Mouse (Mus musculus): ENCODE results near the gene Plcg2.

DNA sequence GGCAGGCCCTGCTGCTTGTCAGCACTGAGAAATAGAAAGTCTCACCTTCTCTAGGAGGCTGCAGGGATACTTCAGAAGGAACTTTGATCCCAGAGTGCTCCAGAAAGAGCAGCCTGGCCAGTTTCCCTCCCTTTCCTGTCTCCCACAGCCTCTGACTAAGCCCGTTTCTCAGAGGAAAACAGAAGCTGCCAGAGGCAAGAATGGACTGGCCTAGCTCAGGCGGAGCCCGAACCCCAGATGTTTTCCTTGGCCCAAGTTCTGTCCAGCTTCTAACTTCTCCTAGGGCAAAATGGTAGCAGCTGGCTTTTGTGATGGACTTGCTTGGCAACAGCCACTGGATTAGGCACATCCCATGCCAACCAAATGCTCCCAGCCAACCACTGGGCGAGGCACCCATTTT is 62.9 kb downstream of the Plcg2 start:
- TF ChIP-seq CTCF (IDR thresholded peaks at IDR 0.05; ENCODE audit: extremely low read depth, insufficient read length, insufficient replicate concordance, low read depth, low read length) (no peak), POLR2A (IDR thresholded peaks at IDR 0.05; ENCODE audit: low read depth, low read length) (no peak)
